Mouse (Mus musculus) gastrocnemius, adult 8-10 months (tissue): ENCODE data around the gene Cep128. TPM values are rescaled to one million over a fixed set of nuclear protein-coding genes. Genes with fewer than 3 reads are reported as not detected.

ENCODE experiments used
- DNase-seq, 2 experiments: peaks; one replicate each; pipeline ENCODE4 v3.0.0; 2022; ENCODE audit warnings: low spot score in 2 of 2
- microRNA-seq: library from miRNA; unstranded; fragments of <30 nt; microRNA quantifications from one replicate; pipeline ENCODE4 v1.2.0, GENCODE M21; 2022
- total RNA-seq, 4 experiments: library from RNA; stranded (reverse); gene quantifications; 2 replicates each; pipeline ENCODE4 v1.2.4; 2022

Cep128 gene
- total RNA-seq, 4 experiments from 2014 or later: 0.51 to 1.1 (median 0.84) TPM

DNA sequence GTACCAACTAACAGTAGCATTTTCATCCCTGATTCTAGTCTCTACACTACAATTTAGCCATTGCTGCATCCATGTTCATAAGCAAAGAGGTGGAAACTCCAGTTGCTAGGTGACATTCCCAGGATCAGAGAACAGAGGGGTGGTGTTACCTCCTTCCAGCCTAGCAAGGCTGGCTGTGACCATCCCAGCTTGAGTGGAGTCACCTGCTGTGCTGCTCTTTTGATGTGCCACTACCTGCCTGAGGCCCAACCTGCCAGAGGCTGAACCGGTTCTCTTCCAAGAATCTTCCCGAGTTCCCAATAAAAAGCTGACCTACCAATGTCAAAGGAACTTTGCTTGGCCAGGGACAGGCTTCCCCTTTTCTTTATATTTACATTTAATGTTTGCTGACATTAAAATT is 408.8 kb downstream of the Cep128 start:
- no peak for DNase-seq

DNA sequence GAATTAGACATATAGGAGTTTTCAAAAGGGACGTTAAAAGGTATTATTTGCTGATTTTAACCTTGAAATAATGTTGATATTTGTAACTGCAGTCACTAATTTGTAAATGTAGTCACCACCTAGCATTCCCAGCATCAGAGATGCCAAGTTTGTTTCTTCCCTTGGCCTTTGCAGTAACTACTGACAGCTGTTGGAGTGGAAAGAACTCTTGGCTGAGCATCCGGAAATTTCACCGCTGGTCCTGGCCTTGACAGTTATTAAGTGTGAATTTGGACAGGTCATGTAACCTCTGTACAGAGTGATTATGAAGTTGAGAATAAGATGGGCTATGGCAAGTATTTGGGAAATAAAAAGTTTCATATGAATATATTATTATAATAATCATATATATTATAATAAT is 413.1 kb downstream of the Cep128 start:
- peak; percentile 5 to 35 for DNase-seq

DNA sequence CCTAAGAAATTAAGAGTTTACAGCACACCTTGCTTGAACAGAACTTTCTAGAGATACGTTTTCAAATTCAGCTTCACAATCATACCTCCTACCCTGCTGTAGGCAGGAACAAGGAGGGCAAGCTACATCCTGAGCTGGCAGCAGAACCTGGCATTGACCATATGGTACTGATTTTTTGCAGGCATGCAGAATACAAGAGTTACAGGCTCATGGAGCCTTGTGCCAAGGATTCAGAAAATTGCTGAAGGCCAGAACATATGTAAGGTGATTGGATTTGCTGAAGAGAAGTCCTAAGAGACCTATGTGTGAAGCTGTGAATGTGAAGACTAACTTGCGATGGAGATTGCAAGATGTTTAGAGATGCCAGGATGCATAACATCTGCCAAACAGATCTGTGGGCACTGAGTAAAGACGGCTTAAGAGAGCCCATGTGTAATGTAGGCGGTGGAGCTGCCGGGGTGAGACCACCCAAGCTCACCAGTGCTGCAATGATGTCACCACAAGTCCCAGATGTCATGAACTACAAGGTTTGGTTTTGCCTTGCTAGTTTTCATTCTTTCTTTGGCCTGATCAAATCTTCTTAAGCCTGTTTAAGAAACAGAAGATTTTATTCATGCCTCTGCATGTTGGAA is 422.7 kb downstream of the Cep128 start:
- DNase-seq: no peak

DNA sequence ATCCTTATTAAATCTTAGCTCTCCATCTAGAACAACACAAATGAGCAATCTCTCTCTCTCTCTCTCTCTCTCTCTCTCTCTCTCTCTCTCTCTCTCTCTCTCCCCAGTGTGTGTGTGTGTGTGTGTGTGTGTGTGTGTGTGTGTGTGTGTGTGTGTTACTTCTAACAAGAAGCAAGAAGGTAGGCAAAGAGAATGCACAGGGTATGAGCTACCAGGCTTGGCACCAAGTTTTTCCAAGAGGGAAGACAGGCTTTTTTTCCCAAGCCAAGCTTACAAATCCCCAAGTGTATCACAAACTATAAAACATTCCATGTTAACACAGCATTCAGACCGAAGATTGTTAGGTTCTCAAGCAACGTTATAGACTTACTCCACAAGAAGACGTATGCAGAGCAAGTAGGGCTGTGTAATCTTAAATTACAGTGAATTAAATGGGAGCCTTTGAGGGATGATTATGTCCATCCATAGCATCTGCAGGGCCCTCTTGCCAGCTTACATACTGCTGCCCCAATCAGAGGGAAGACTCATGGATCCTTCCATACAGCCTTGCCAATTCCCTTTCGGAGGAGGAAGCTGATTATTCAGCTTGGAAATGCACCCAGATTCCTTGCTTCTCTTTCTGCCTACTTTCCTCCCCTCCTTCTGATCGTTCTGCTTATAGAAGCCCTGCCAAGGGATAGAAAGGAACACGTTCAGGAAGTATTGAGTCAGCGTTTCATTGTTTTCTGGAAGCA is 429.3 kb downstream of the Cep128 start:
- no peak for DNase-seq

Small RNAs within 50 kb of the gene (microRNA-seq; reads per million reads assigned to microRNA genes)
- not detected for gene Gm44370

Other genes starting within 250 kb of the Cep128 start
- gene Tshr, start 154 bp upstream of the Cep128 start, total RNA-seq: 1 to 10 TPM in 1 of 4 experiments, under 1 TPM in 3; 0.07 to 1.3 (median 0.50) TPM
- gene Gtf2a1, start 206.1 kb upstream of the Cep128 start, total RNA-seq: 10 to 100 TPM; 22.8 to 27.1 (median 25.5) TPM